Mouse (Mus musculus) spleen, postnatal 14 days (tissue): Measurements from ENCODE around the gene Sema5a.

ENCODE experiments used
- DNase-seq, 2 experiments: peaks; one replicate each; pipeline ENCODE4 v3.0.0; 2021 to 2022; ENCODE audit warnings: low spot score in 2 of 2

Gene Sema5a

DNA sequence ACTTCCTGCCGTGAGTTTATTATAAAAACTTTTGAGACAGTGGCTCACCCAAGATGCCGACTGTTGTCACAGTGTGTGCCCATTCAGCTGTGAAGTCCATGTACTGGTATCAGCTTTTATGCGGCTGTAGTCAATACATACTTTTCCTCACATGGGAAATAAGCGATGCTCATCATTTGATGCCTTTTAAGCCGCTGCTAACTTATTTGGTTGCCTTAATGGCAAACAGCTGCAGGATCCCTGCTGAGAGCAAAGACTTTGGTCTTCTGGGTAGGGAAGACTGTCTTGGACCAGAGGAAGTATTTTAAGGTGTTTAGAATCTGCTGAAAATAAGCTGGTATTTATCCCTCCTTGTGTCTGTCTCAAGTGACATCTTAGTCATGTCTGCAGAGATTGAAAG is 2.7 kb downstream of the Sema5a start:
- DNase-seq = no peak

DNA sequence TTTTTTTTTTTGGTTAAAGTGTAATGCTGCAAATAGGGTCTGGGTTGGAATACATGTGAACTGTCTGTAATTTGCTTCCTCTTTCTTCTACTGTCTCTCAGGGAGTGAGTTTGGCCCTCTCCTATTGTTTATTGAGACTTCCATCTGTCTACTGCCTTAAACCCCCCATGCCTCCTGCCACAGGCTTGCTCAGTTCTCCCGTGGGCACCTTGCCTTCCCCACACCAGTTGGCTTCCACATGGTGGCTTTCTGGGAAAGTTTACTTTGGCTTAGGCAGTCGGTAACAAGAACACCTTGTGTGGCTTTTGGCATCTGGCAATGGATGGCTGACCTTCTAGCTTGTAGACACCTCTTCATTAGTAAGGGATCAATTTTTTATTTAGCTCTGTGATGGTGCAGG is 10.2 kb downstream of the Sema5a start:
- no peak for DNase-seq

DNA sequence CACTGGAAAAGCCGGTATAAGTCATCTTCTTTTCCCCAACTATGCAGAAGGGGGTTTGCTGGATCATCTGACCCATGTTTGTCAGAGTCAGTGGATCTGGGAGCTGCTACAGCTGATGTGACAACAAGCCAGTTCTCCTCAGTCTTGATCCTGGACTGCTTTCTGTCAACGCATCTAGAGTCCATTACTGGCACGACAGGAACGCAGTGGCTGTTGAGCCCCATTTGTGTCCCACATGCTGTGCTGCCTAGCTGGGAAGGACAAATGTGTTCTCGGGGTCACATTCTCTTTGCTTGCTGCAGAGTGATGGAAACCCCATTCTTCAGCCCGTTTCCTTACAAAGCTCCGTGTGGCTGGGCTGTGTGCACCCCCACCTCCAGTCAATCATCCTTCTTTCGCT is 12.7 kb downstream of the Sema5a start:
- no peak for DNase-seq

DNA sequence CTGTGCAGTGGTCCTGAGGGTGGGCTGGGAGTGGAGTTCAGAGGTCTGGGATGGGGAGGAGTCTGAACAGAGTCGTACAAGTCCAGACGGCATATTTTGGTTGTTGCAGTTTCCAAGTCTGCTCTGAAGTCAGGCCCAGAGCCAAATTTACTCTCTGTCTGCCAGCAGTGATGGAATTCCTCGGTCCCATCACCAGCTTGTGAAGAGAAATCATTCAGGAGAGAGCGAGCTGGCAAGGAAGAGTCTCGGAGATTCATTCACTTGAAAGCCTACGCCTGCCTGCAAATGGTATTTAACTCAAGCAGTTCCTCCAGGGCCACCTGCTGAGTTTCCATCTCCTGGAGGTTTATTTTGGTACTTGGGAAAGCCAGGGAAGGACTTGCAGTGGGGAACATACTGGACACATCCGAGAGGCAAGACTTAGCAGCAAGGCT is 13.3 kb downstream of the Sema5a start:
- DNase-seq = no peak

DNA sequence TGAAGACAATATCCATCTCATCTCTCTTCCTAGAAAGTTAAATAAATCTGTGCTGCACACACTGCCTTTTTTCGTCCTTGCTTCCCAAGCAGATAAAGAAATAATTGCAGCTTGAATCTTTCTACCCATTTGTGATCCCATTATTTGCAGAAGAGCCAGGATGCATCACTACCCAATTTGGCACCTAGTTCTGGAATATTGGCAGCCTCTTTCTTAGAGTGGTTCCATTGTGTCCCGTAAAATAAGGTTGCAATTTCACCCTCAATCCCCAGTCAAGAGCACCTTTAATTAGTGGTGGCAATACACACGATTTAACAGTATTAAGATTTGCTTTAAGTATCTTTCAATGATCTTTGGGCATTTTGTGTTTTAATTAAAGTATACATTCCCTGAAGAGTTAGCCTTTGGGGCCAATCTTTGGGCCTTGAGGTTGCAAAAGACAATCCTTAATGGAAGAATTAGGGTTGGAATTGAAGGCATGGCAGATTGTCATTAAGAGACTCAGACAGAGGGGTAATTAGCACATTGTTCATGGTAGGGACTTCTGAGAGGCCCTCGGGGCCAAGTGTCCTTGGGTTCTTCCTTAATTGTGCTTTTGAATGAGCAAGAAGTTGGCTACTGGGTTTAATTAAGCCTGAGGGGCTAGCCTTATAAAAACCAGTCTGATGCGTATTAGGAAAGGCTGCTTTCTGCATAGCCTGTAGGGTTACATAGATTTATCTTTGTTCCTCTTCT is 14.9 kb downstream of the Sema5a start:
- no peak for DNase-seq

DNA sequence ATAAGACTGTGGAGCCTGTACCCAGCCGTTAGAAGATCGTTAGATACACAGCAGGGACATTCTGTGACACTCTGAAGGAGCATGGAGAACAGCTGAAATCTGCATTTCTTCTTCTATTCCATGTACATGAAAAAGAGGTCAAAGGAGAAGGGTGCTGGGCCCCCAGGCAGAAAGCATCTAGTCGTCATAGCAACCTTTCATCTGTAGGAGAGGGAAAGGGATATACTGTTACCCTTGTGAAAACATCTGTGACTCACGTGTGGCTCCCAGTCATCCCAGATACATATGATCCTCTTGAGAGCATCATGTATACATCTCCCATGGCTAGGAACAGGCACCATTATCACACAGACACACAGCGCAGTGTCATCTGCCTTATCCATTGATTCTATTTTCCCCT is 16.3 kb downstream of the Sema5a start:
- DNase-seq = no peak

DNA sequence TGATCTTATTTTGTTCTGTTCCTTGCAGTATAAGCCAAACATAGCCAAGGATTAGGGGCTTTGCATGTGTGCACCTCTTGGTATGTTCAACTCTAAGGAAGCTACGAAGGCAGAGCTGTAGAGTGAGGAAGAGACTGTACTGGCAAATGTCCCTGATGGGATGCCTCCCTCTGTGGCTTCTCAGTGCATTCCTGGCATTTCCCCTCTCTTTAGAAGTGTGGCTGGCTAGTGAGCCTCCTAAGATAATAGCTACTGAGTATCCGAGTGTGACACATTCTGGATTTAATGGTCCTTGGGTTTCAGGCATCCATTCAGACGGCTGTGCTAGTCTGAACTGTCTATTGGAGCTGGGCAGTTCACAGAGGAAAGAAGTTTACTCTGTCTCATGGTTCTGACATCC is 19.0 kb downstream of the Sema5a start:
- DNase-seq = no peak

DNA sequence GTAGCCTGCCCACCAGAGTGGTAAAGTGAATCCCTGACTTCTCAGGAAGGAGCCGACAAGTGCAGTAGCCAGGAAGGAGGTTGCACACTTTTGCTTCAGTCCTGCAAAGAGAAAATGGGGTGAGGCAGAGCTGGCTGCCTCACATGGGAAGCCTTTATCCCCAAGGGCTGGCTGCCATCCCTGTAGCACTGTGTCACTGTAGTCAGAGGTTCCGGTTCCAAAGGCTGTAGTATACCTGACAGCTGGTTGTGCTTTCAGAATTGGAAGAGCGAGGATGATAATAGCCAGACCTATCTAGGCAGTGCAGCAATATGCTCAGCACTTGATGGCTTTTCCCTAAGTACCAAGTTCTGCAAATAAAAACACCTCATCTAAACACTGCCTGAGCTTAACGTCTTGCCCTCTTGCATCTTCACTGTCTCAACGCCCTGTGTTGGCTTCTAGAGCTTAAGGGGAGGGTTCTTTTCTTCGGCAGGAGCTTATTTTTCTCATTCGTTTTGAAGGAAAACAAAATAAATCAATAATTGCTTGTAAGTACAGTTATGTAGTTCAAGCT is 20.3 kb downstream of the Sema5a start:
- DNase-seq = no peak

DNA sequence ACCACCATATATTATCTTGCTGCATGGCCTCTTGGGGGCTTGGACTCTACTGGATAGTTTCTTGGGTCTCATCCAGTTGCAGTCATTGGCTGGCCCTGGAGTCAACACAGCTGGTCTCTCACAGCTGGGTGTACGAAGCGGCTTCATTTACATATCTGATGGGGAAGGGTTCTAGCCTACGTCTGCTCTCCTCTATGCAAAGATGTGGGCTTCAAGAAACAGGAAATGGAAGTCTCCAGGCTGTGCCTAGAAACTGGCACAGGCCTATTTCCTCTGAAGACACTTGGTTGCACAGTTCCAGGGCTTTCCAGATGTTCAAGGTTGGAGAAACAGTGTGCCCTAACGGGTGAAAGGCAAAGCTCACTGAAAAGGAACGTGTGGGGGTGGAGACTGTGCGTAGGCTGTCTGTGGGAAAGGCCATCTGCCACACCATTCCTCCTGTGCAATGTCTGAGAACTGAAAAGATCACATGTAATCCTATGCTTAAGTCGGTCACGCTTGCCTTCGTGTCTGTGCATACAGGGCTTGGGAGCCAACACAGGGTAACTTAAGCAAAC is 20.8 kb downstream of the Sema5a start:
- DNase-seq = no peak

DNA sequence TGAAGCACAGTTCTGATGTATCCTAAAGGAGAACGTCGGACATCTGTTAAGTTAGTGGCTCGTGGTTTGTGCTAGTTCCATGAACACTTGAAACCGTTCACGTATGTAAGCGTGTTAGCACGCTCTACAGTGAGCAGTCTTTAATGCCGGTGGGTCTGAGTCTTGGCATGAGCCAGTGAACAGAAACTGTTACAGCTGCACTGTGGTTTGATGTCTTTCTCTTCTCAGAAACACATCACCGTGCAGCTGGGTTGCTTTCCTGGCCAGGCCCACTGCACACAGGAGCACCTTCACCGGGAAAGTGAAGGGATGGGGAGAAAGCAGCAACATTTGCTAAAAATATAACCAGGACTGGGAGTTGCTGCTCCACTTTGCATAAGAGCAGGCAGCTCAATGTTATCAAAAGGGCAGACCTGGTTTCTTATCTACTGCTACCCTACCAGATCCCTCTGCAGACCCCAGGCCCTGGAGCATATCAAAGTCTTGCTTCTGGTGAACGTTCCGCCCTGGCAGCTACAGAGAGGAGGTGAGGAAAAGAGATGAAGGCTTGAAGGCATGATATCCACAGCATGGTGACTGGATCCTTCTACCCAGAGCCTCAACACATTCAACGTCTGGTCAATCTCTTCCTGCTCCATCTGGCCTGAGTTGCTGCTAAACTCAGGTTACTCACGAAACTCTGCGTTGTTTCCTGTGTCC is 21.7 kb downstream of the Sema5a start:
- DNase-seq = no peak

DNA sequence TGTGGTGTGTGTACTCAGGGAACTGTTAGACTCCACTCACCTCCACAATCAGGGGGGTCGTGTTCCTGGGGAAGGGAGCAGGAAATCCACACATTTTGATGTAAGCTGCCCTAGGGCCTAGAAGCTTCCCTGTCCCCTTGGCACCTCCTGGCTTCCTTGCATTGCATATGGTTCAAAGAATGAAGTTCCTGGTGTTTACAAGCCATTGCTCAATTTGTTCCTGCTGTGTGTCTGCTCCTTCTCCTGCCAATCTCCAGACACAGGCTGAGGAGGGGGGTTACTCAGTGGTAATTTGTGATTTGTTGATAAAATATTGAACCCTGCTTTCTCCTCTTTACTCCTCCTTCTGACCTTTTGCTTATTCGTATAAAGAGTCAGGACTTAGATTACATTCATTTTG is 25.5 kb downstream of the Sema5a start:
- no peak for DNase-seq

DNA sequence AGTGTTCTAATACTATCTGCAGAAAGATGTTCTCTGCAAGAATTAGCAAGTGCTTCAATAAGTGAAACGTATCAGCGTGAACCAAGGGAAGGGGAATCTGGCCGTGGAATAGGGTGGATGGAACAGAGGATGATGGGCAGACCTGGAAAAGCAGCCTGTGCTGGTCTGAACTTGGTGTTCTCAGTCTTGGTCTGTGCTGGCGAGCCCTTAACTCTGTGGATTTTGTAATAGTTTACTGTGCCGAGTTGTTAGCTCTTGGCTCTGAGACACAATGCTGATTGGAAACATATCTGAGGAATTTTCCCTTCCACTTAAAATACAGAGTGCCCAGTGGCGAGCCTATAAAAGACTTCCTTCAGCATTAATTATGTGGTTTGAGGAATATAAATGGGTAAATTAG is 29.3 kb downstream of the Sema5a start:
- DNase-seq = no peak

DNA sequence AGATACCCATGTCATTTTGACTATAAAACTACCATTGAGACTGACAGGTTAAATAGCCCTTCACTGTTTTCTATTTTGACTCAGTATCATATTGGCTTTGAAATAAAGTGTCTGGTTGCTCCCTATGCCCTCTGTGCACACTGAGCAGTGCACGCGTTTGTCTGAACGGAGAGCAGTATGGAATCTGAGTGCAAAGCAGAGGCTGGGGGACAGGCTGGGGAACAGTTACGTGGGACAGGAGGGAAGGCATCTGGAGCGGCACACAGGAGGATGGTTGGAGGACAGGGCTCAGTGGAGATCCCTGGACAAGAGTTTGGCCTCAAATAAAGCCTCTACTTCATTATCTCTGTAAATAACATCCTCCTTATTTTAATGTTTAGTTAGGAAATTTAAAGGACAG is 30.4 kb downstream of the Sema5a start:
- DNase-seq = no peak

DNA sequence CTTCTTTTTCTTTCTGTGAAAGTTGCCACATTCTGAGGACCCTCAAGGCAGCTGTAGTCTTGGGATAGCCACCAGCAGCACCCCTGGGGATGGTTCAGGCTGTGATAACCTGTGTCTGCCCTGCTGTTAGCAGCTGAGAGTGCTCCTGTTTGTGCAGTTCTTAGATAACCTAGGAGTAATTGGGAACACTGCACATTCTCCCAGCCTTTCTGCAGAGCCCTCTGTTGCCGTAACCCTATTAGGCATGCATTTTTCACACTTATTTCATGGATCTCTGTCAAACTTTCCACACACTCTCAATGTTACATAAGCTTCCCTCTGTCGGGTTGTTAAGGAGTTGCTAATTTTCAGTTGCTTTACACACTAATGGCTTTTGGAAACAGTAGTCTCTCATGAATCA is 34.0 kb downstream of the Sema5a start:
- DNase-seq = no peak

DNA sequence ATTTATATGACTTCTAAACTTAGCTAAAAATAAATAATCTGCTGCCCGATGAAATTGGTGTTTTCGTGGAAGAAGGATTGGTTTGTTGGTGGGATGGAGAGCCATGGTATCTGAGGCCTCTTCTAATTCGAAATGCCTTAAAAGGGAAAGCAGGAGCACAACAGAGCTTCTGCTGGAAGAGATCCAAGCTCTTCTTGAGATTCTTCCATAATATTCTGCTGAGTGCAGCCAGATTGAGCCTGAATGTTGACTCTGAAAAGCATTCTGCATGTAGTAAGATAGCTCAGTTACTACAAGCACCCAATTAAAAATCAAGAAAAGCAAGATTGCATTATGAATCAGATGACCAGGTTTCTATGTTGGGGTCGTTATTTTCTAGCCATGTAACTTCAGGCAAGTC is 36.8 kb downstream of the Sema5a start:
- DNase-seq = no peak

DNA sequence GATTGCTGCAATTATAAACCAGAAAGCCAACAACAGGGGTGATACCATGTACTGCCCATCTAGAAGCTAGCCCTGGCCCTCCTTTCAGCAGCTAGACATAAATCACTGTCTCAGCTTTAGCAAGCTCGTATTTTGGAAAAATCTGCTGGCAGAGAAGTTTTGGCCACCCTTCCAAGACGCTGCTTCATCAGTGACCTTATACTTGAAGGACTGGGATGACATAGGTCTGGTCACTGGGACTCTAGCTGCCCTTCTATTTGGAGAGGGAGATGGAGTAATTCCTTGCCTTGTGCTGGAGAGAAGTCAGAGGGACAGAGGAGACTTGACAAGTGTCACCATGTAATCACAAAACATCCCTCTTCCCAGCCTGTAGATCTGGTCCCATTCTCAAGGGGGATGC is 40.1 kb downstream of the Sema5a start:
- no peak for DNase-seq

DNA sequence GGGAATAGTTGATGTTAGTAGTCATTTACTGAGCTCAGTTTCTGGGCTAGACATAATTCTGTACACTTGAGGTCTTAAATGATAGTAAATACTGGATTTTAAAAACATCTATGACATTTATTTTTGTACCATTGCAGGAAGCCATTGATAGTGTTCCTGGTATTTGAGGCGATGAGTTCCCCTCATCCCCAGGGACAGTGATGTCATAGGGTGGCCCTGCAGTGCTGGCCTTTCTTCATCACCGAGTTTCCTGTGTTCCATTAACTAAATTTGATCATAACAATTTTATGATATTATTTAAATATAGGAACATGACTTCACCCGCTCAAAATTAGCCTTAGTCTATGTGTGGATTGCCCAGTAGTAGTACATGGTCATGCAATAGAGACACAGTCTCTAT is 41.7 kb downstream of the Sema5a start:
- DNase-seq = no peak

DNA sequence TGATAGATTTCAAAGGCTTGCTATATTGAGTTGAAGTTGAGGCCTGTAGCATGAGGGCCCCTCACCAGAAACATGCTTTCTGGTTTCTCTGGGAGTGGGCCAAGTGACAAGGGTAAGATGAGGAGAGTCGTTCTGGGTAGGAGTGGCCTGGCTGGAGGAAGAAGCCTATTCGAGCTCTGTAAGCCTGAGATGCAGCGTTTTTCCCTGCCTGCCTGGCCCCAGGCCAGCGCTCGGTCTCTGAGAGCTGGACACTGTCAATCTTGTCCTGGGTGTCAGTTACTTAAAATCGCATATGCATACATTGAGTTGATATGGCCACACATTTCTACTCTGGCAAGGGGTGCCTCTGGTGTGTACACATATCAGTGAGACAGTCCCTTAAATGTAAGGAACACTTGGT is 43.9 kb downstream of the Sema5a start:
- DNase-seq = no peak

DNA sequence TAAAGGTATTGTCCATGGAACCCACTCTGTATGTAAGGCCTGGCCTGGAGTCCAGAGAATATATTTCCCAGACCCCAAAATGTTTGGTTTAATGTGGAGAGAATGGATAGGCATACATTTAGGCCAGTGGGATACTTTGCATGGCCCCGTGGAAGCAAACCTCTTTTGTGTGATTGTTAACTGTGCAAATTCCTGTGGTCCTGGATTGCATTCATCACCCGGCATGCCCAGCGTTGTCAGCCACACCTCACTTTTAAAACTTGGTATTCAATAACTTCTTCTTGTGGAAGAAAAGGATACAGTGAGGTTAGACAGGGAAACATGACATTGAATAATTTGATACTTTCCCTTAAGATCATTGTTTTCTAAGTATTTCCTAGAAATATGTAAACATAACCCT is 46.4 kb downstream of the Sema5a start:
- DNase-seq = no peak

DNA sequence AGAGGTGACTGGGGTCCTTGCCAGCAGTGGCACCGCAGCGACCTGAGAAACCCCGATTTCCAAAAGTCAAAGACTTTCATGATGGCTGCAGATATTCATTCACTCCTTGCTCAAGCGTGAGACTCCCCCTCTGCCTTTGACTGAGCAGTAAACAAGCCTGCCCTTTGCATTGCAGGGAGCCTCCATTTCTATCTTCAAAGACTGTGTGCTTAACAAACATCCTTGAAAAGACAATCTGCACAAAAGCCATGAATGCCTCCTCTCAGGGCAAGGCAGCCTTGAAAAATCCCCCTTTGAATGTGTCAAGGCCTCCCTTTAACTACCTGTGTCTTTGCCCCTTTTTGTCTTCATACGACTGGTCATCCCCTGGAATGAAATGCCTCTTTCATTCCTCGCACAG is 51.9 kb downstream of the Sema5a start:
- DNase-seq = no peak

DNA sequence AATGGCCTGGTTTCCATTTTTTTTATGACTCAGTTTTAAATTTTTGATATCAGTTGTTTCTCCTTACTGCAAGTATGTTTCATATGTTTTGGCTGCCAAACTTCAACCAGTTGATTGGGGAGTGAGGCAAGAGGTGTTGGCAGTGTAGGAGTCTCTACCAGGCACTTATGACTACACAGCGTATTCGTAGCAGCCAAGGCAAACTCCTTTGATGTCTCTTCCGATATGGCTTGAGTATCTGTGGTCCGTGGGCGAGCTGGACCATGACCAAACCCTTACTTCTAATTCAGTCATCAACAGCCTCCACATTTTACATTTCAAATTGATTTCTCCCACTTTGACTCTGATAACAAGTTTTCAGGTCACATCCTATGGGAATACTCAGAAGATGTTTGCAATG is 52.7 kb downstream of the Sema5a start:
- no peak for DNase-seq

DNA sequence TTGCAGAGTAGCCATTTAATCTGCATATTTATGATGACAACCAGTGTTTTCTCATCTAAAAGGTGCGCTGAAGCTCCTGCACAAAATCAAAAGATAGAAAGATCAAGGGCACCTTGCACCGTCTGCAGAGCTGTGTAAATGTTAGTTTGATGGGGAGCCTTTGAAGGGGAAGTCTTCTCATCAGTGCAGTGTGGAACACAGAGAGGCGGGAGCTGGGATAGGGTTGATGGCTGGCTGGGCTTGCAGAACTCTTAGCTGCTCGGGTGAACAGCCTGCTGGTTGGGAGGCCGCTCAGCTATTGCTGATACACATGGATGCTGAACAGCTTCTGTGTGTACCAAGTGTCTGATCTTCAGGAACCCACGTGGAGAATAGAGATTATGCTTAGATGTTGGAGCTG is 53.9 kb downstream of the Sema5a start:
- no peak for DNase-seq

DNA sequence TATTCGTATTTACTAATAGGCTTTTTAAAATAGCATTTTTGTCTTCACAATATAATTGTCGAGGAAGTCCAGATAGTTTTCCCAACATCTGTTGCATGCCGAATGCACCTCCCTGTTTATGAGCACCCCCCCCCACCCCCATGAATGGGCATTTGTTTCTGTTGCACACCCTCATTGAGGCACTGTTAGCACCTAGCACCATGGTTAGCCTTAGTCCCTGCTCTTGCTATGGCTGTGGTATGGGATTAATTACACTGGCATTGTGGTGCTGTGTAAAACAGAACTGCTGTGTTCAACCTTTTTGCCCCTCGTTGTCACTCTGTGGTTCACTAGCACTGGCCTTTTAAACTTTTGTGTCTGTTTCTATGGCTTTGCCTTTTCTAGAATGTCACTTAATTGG is 56.4 kb downstream of the Sema5a start:
- DNase-seq = no peak
